Mouse (Mus musculus) embryonic fibroblast, embryonic 13.5 days (primary cell): Measurements from ENCODE around the gene Agk.

Source experiments
- CTCF ChIP-seq: IDR thresholded peaks from 2 replicates; pipeline ENCODE4 v1.5.1; 2011; ENCODE audit warnings: mild to moderate bottlenecking, control low read depth, low read length, moderate library complexity, borderline replicate concordance; ENCODE audit not compliant: insufficient read depth
- POLR2A ChIP-seq: IDR thresholded peaks from 2 replicates; pipeline ENCODE4 v1.6.1; 2011; ENCODE audit warnings: low read depth, mild to moderate bottlenecking, control low read depth, low read length, moderate library complexity

GRCm38 (mm10) chr6:40415799-40416198 is 90.8 kb downstream of the Agk start:
- TF ChIP-seq CTCF (no peak), POLR2A (no peak)
